Mouse (Mus musculus) cerebellum, adult 8-10 months (tissue): ENCODE measurements at regions not wholly inside any gene's neighbourhood (a gene's known extent, or its start where the extent isn't known, plus 50 kb on each side); places are given as distances from the start of the nearest gene placed in this dataset.

Source experiments
- DNase-seq: peaks from one replicate; pipeline ENCODE4 v3.0.0; 2022

DNA sequence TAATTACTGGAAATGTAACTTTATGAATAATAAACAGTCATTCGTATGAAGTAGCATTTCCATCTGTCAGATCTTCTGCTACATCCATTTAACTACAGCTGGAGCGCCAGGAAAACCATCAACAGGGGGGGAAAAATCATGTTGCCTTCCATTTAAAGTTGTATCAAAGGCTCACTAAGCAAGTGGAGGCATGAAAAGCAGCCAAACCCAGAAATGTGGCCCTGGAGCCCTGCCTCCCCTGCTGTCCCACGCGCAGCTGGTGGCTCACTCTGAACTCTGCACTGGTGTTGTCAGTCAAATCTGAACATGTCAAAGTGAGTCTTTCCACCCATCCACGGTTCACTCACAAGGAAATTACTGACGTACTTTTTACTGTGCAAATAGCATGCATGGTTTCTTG lies 152.5 kb upstream of the Gm3448 start:
- no peak for DNase-seq

GRCm38 (mm10) chr17:15192840-15193239 lies 151.5 kb upstream of the Gm3448 start:
- DNase-seq = no peak

GRCm38 (mm10) chr17:15185217-15185616 lies 143.9 kb upstream of the Gm3448 start:
- no peak for DNase-seq

- DNase-seq = no peak
Observed at GRCm38 (mm10) chr17:15183800-15184199, 142.5 kb upstream of the Gm3448 start.

DNA sequence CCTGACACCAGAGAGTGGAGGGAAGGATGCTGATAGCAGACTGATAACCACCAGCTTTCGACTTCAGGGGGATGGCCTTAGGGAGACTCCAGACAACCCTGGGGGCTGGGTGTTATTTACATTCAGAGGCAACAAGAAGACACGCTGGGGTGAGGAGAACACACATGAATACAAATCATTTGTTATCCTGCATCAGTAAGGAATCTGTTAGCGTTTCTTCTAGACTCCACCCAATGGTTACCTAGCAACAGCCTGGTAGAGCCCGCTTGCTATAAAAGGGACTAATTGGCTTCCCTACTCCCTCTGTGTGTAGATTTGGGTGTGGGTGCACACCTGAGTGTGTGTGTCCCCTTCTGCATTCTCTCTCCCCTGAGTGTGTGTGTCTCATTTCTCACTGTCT lies 140.8 kb upstream of the Gm3448 start:
- no peak for DNase-seq

DNA sequence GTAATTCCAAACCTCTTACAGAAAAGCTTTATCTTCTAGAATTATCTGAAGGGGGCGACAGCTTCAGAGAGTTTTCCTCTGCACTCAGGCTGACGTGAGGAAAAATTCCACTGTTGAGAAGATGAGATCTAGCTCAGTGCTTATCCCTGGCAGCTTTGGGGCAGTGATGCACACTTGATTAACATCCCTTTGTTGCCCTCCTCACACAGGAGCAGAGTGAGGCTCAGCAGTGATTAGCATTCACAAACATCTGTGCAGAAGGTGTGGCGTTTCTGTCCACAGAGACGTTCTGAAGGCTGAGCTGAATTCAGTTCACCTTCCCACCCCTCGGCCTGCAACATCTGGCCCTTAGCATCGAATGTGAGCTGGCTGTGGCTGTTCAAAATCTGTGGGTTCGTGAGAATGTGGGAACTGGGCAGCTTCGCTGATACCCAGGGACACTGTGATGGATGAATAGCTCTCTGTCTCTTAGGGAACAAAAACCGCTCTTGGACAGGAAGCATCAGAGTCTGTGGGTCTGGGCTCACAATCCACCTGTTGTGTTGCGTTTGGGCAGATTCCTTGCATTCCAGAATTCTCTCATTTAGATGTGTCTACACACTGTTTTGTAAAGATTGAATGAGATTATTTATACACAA lies 139.0 kb upstream of the Gm3448 start:
- DNase-seq = no peak

GRCm38 (mm10) chr17:15179411-15179951 lies 138.1 kb upstream of the Gm3448 start:
- no peak for DNase-seq

DNA sequence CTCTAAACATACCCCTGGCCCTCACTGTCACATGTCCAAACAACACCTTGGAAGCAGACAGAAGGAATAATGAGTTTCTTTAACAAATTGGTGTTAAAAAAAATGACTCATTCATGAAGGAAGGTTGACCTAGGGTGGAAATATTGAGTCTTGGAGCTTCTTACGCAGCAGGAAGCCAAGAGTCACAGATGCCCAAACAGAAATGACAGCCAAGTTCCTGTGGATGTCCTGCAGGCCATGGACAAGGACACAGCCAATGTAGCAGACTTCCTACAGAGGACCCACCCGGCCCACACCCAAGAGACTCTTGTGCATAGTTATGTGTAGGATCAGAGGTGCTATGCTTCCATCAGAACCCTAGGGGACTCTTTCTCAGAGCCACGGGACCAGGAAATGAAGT lies 136.1 kb upstream of the Gm3448 start:
- DNase-seq = no peak

GRCm38 (mm10) chr17:15174354-15174953 lies 133.1 kb upstream of the Gm3448 start:
- DNase-seq = no peak

- no peak for DNase-seq
Observed at GRCm38 (mm10) chr17:15167927-15168326, 126.6 kb upstream of the Gm3448 start.

DNA sequence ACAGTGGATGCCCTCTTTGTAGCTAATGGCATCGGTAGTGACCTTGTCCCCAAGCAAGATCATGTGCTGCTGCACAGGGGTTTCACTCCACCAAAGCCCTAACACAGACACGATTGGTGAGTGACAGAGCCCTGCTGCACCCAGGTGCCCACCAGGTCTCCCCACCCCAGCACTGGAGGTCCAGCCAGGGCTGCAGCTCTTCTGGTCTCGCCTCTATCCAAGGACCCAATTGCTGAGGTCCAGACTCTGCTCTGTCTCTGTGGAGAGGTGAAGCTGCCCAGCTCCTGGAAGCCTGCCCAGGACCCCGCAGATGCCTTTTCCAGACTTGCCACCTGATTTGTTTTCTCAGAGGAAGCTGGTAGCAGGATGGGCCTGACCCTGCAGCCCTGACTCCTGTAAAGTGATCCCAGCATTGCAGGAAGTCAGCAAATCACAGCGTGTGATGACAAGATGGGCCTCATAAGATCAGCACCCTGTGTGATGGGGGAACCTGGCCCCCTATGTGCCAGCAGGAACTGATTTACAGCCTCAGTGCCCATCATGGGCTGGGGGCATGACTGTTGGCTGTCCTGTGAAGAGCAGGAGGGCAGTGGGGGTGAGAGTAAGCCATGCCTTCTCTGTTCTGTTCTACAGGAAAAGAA lies 116.5 kb upstream of the Gm3448 start:
- no peak for DNase-seq

DNA sequence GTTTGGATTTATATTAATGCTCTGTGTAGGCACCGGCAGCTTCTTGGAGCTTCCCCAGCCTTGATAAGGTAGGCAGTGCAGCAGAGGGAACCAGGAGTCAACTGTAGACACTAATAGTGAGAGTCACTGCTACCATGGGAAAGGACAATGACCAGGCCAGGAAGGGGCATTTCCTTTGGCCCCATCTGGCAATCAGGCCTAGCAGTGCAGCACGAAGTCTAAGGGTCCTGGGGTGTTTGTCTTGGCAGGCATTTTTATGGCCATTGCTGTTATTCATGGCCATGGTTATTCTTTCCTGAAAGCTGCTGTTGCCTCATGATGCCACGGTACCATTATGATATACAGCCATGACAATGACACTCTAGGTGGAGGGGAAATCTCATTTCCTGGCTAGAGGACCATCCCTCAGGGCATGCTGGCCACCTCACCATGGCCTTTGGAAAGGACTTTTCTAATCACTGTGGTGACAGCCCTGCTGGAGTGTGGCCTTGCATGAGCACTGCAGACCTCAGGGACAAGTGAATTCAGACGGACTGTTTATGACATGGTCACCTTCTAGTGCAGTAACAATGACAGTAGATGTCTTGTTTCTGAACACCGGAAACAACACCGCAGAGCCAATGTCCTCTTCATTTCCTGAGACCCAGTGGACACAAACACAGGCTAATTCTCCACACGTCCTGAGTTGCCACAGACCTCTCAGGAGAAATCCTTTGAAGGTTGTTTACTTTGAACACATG lies 111.8 kb upstream of the Gm3448 start:
- DNase-seq = no peak

GRCm38 (mm10) chr17:15152477-15152876 lies 111.1 kb upstream of the Gm3448 start:
- no peak for DNase-seq

DNA sequence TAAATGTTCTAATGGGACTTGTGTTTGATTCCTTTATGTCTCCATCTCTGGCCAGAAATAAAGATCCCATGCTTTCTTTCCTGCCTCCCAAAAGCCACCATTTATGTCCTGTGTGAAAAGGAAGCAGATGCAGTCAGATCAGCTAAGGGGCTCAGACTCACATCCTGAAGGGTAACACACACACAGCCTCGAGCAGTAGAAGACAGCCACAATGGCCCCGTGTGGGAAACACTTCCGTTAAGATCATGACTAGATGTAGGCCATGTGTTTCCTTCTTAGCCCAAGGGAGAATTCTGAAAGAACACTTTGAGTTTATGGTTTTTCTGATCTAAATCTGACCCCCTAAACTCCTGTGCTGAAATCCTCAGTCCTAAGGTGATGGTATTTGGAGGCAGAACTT lies 110.4 kb upstream of the Gm3448 start:
- DNase-seq = no peak

GRCm38 (mm10) chr17:15146607-15147006 lies 105.3 kb upstream of the Gm3448 start:
- no peak for DNase-seq

GRCm38 (mm10) chr17:15145191-15145968 lies 104.0 kb upstream of the Gm3448 start:
- no peak for DNase-seq

DNA sequence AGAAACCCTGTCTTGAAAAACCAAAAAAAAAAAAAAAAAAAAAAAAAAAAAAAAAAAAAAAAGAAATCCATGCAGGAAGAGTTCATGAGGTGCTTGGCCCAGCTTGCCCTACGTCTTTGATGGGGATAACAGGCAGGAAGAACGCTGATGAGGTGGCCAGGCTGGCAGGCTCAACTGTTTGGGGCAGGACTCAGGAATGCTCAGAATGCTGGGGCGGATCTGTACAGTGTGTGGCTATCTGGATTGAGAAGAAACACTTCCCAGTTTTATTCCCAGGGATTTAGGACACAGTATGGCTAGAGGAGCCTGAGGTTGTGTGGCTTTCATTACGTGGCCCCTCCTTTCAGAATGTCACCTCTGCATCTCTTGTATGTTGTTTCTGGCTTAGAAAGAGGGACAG lies 99.1 kb upstream of the Gm3448 start:
- no peak for DNase-seq
